Mouse (Mus musculus): ENCODE results near the gene Cdc45.

The Cdc45 gene

DNA sequence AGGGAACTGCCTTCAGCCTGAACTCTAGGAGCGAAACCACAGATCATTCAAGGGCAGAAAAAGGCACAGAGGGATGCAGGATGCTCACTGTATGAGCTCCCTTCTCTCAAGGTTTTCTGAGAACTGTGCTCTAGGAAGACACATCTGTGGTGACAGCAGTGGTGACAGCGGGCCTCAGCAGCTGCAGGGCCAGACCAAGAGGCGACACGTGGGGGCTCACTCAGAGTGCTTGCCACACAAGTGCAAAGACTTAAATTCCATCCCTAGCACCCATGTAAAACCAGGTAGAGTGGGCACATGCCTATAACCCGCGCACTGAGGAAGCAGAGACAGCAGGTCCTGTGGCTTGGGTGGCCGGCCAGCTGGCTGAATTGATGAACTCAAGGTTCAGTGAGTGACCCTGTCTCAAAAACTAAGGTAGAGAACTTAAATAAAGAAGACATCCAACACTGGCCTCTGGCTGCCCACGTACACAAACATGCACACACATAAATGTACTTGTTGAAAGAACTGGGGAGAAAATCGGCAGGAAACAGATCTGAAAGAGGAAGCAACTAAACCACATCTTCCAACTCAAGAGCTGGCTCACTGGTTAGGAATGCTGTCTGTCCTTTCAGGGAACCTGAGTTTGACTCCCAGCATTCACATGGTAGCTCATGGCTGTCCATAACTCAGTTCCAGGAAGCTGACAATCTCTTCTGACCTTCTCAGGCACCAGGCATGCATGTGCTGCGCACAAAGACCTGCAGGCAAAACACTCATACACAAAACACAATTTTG lies 23.0 kb downstream of the Cdc45 start:
- no peak for DNase-seq (ENCODE audit: low read depth, low spot score)

DNA sequence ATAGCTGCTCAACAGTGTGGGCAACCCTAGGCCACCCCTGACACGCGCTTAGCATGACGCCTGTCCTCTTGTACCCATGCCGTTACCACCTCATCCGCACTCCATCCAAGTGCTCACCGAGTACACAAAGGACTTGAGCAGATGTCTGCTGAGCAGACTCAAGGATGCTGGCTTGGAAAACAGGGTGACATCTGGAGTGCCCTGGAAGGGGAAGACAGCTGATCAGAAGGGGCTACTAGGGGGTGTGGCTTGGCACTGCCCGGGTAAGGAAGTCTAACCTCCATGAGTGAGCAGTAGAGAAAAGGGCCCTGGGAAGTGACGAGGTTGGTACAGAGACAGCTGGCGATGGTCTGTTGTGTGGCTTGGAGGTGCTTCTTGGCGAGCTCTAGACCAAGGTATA lies 25.1 kb downstream of the Cdc45 start:
- no peak for DNase-seq (ENCODE audit: low read depth, low spot score)

- no peak for DNase-seq (ENCODE audit: low read depth, low spot score)
Observed at GRCm38 (mm10) chr16:18785485-18785884, 26.3 kb downstream of the Cdc45 start.

- DNase-seq (ENCODE audit: low read depth, low spot score): no peak
Observed at GRCm38 (mm10) chr16:18785025-18785424, 26.8 kb downstream of the Cdc45 start.

- DNase-seq (ENCODE audit: low read depth, low spot score): no peak
Observed at GRCm38 (mm10) chr16:18781810-18782209, 30.0 kb downstream of the Cdc45 start.

DNA sequence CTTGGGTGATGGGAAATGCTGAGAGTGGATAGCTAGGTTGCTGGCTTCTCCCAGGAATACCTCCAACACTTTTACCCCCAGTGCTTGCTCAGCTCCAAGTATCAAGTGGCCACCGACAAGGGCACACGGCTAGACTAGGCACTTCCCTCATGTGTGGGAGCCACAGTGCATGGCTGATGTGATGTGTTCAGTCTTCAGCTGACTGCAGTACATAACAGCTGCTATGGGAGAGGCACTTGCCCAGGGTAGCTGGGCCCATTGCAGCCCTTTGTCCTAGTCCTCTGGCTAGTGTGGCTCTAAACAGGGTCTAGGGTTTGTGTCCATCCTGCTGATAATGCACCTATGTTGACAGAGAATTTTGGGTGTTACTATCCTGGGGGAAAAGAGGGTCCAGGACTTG lies 33.3 kb downstream of the Cdc45 start:
- DNase-seq (ENCODE audit: low read depth, low spot score): no peak

- no peak for DNase-seq (ENCODE audit: low read depth, low spot score)
Observed at GRCm38 (mm10) chr16:18777101-18778080, 34.4 kb downstream of the Cdc45 start.

DNA sequence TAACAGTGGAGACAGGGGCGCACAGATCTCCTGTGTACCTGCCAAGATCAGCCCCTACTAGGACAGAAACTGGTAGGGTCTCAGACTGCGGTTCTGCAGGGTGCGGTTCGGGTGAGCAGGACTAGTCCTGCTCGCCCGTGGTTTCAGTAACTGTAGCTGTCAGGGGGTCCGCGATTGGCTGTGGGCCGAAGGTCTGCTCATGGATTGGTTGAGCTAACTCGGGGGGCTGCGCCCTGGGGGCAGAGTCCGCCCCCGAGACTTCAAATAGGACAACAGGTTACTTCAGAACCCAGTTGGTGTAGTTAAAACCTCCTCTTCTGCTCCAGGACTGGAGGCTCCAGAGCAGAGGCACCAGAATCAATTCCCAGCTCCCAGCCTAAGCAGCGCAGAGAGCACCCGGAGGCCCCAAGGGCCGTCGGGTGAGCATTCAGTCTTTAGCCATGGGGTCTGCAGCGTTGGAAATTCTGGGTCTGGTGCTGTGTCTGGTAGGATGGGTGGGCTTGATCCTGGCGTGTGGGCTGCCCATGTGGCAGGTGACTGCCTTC lies 35.2 kb downstream of the Cdc45 start, which contains the start of gene Cldn5:
Cldn5 (plus strand) TSS at position 292 of the 545 bp plus-strand sequence.
- DNase-seq (ENCODE audit: low read depth, low spot score): peak; percentile 54

DNA sequence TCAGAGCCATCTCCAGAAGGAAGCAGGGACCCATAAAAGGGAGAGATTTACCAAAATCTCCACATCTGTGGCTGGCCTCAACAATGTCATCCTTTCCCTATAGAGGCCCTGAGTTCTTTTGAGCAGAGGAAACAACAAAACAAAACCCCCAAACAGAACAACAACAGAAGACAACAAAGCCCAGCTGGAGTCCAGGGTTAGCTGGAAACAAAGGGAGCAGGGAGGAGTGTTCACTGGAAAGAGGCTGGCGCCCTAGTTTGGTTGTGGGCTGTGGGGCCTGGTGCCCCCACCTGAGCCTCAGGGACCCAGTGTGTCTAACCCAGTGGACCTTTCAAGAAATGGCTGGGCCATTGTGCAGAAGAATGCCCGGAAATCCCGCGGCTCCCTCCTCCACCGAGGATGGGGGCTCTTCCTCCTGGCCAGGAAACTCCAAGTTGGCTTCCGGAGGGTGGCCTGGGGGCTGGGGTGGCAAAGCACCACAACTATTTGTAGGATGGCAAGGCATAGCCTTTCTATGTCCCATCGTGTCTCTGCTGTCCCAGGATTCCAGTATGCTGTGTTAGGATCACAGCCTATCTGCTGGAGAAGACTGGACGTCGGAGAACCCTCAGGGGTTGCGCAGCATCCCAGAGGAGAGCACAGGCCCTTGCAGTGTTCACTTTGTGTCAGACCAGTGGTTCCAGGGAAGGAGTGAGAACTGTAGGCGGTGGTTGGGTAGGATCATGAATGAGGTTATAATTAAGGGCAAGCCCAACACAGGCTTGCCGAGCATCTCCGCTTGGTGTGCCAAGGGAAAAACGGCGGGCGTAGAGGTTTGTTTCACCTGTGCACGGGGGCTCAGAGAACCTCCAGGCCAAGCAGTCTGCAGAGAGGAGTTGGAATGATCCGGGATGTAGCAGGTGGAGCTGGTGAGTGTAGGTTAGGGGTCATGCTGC lies 35.9 kb downstream of the Cdc45 start:
- DNase-seq (ENCODE audit: low read depth, low spot score): no peak

GRCm38 (mm10) chr16:18773936-18774335 lies 37.9 kb downstream of the Cdc45 start:
- no peak for DNase-seq (ENCODE audit: low read depth, low spot score)

DNA sequence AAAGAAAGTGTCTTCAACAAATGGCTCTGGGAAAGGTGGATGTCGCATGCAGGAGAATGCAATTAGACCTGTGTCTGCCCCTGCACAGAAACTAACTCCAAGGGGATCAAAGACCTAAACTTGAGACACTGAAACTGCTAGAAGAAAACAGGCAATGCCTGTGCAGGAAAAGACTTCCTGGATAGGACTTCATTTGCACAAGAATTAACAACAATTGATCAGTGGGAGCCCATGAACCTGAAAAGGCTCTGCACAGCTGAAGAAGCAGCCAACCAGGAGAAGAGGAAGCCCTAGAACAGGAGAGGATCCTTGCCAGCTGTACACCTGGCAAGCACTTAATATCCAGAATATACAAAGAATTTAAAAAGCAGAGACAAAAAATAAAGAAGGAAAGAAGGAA lies 42.3 kb downstream of the Cdc45 start:
- no peak for DNase-seq (ENCODE audit: low read depth, low spot score)

DNA sequence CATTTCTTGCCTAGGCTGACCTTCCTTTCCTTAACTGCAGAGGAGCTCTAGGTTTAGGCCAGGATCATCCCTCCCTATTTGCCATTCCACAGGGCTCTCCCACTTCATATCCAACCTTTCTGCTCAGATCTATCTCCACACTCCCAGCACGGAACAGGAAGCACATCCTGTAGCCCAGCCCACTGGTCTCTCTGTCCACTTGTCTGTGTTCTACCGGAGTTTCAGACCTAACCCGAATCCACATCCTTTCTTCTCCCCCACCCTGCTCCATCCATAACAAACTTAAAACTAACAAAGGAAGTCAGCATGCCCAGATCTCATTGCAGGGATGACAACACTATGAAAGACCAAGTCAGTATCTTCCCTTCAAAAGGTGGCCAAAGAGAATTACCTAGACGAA lies 45.4 kb downstream of the Cdc45 start:
- DNase-seq (ENCODE audit: low read depth, low spot score): no peak

DNA sequence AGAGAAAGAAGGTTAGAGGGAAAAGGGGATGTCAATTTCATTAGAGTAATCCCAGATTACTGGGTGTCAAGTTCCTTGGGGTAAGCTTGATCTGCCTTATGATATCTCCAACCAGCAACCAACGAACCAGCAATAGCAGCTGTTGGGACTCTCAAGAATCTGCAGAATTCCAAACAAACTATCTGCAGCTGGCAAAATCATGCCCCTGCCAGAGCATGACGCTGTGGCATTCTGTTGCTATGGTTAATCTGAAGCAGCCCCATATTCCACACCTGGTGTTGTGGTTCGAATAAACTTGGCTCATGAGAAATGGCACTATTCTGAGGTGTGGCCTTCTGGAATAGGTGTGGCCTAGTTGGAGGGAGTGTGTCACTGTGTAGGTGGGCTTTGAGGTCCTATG lies 48.8 kb downstream of the Cdc45 start:
- DNase-seq (ENCODE audit: low read depth, low spot score): no peak

- DNase-seq (ENCODE audit: low read depth, low spot score): no peak
Observed at GRCm38 (mm10) chr16:18761734-18762133, 50.1 kb downstream of the Cdc45 start.

DNA sequence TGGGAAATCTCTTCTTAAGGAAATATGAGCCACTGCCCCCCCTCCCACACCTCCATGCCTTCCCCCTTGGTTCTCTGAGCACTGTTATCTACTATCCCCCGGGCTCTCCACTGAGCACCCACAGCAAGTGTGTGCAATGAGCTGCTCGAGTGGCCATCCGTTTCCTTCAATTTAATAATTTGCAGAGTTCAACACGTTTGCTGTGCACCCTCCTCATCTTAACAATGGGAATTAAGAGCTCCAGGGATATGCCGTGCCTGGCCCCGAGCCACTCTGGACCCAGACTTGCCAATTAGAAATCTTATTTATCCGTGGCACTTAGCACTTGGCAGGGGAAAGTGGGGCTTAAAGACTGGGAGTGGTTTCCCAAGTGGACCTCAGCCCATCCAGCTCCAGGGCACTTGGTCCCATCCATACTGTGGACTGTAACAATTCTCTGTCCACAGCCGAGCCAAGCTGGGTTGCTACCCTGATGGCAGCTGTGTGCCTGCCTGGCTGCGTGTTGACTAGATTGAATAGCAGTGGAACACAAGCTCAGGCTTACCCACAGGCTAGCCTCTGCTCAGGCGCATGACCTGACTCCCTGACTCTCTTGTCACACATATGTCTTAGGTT lies 59.8 kb downstream of the Cdc45 start:
- no peak for DNase-seq (ENCODE audit: low read depth, low spot score)

- no peak for DNase-seq (ENCODE audit: low read depth, low spot score)
Observed at GRCm38 (mm10) chr16:18751101-18751500, 60.7 kb downstream of the Cdc45 start.

DNA sequence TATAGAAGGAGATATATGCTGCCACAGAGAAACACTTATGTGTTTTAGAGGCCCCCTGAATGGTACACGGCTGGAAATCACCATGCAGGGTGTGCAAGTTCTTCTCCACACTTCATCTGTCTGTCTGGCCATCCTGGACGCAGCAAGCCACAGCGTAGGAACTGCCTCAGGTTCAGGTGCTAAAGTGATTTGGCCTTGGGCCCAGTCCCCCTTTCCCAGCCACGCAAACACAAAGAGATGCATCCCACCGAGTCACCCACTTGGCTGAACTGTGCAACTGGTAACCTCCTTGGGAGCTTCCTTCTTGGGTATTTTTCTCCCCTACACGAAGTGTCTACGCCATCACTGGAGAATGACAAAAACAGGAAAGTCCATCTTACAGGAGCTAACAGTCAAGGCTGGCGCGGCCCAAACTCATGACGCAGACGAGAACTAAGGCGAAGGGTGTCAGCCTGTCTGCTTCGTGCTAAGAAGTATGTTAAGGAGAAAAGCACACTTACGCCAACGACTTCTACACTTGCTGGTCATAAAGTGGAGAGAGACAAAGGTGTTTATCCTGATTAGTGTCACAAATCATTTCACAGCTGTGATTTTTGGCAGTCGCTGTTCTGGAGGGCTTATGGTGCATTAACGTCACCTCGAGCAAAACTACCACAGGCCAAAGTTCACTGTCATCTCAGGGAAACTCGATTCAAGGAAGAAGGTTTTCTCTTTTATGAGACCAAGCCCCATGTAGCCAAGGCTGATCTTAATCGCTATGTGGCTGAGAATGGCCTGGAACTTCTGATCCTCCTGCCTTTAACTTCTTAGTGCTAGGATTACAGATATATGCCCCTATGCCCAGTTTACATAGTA lies 65.3 kb downstream of the Cdc45 start:
- DNase-seq (ENCODE audit: low read depth, low spot score): no peak

- DNase-seq (ENCODE audit: low read depth, low spot score): no peak
Observed at GRCm38 (mm10) chr16:18738303-18738702, 73.5 kb downstream of the Cdc45 start.

DNA sequence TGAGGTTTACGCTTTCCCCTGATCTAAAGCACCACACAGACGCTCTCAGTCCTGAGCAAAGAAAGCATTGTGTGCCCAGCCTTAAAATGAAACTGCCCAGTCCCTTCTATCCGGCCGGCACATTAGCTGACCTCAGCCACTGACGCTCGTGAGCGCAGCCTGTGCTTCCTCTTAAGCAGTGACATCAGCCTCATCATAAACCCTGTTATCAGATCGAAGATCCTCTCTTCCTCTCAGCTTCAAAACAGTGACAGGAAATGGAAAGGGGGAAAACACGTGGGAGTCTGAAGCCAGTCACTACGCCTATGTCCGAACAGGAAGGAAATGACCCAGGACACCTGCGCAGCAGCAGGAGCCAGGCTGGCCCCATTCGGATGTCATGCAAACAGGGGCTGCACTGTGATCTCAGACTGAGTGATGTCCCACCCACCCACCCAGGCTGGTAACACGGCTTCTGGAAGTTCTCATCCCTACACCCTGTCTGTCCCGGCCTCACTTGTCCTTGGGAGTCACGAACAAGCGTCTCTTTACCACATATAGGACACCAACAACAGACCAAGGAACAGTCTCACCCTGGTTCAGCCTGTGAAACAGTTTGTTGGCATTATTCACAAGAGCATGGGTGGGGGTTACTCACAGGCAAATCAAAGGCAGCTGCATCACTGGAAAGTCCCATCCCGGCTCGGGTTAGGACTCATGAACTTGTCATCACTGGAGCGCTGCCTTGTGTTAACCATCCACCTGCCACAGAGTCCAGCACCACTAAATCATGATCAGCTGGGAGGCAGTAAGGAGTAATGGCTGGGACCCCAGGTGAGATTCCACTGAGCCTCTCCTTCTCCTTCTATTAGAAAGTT lies 78.5 kb downstream of the Cdc45 start:
- no peak for DNase-seq (ENCODE audit: low read depth, low spot score)
